Mouse (Mus musculus) lung, embryonic 14.5 days (tissue): ENCODE data around the gene Kcns1. TPM values are rescaled to one million over a fixed set of nuclear protein-coding genes. Genes with fewer than 3 reads are reported as not detected.
A peak's percentile ranks its signal among the peaks of the same experiment; 100 is the strongest.

Source experiments
- ATAC-seq: fragments of 200-750 bp; cut with Nextera tagmentation; 2 replicates; pipeline ENCODE4 v1.8.0; 2017; ENCODE audit warnings: mild to moderate bottlenecking, moderate TSS enrichment, moderate library complexity; ENCODE audit not compliant: insufficient read depth
- DNase-seq: peaks from one replicate; pipeline ENCODE4 v3.0.0-alpha.2; 2015
- H3K27ac ChIP-seq: fragments of 300-500 bp; sonication (generic); 2 replicates; pipeline ENCODE4 v1.5.1; 2014; ENCODE audit warnings: low read depth, mild to moderate bottlenecking, moderate library complexity
- H3K27me3 ChIP-seq: fragments of 300-500 bp; sonication (generic); 2 replicates; pipeline ENCODE4 v1.6.1; 2014; ENCODE audit warnings: low read length, control low read depth; ENCODE audit not compliant: insufficient read depth
- H3K36me3 ChIP-seq: fragments of 300-500 bp; sonication (generic); 2 replicates; pipeline ENCODE4 v1.6.1; 2014; ENCODE audit warnings: control low read depth; ENCODE audit not compliant: insufficient read depth
- H3K4me1 ChIP-seq: fragments of 300-500 bp; sonication (generic); 2 replicates; pipeline ENCODE4 v1.6.1; 2014; ENCODE audit warnings: antibody characterized with exemption, control low read depth; ENCODE audit not compliant: insufficient read depth
- H3K4me2 ChIP-seq: fragments of 300-500 bp; sonication (generic); 2 replicates; pipeline ENCODE4 v1.6.1; 2014; ENCODE audit warnings: mild to moderate bottlenecking
- H3K4me3 ChIP-seq: fragments of 300-500 bp; sonication (generic); 2 replicates; pipeline ENCODE4 v1.5.1; 2014; ENCODE audit warnings: low read depth, low read length
- H3K9ac ChIP-seq: fragments of 300-500 bp; sonication (generic); 2 replicates; pipeline ENCODE4 v1.6.1; 2014
- H3K9me3 ChIP-seq: fragments of 300-500 bp; sonication (generic); 2 replicates; pipeline ENCODE4 v1.6.1; 2016; ENCODE audit warnings: low read depth, low read length, control low read depth
- CTCF ChIP-seq: IDR thresholded peaks from 2 replicates; pipeline ENCODE4 v1.5.1; 2016; ENCODE audit warnings: antibody characterized with exemption, low read depth
- WGBS: fragments of 180-500 bp; shearing (Covaris S2); extraction: QIAGEN DNeasy Blood & Tissue Kit; methylation state at CpG from one replicate; pipeline ENCODE4 v1.1.7; 2014; 5-methylcytosine and 5-hydroxymethylcytosine counted together
- polyA plus RNA-seq: library from polyadenylated mRNA; unstranded; fragments of >200 nt; fragmentation: Nextera tagmentation; extraction: Ambion mirVana; gene quantifications from 2 replicates; pipeline ENCODE4 v1.2.1, GENCODE M21; 2014

Gene Kcns1
- polyA plus RNA-seq, 1 experiment from 2014 or later: not detected

- Histone ChIP-seq H3K9me3 (no peaks in the 10 kb centered on the region), H3K36me3 (peaks cover 34% of the 10 kb centered on the region; the same call in 1 of the 2 replicates), H3K4me3 (no peak overlapping the region), H3K4me2 (no peak overlapping the region), H3K4me1 (no peaks in the 10 kb centered on the region), H3K27ac (no peak overlapping the region), H3K9ac (no peak overlapping the region), H3K27me3 (no peaks in the 10 kb centered on the region)
- DNase-seq: peak; percentile 58
- 73% methylated on average over 13 of the region's 13 CpGs for WGBS
- TF ChIP-seq CTCF: peak; percentile 52
- ATAC-seq: no peak
These were observed 44.4 kb downstream of the Kcns1 start for GRCm38 (mm10) chr2:164126533-164126955.

DNA sequence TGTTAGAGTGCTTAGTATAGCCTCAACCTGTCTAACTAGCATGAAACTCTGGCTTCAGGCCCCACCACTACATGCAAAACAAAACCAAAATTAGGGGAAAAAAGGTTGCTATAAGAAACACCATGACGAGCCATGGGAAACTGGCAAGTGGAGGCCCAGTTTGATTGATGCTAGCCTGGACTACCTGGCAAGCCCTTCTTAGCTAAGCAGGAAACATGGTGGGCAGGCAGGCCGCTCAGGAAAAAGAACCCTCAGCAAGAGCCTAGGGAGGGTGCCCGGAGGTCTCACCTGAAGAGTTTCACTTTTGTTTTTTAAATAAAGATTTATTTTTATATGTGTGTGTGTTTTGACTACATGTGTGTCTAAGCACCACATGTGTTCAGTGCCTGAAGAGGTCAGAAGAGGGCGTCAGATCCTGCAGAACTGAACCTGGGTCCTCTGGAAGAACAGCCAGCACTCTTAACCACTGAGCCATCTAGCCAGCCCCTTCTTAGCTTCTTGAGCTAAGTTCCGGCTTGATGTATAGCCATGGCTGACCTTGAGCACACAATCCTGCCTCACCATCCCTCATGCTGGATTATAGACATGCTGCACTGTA is 47.6 kb downstream of the Kcns1 start:
- H3K27ac ChIP-seq: no peak overlapping the region
- 69% methylated on average over 5 of the region's 5 CpGs for WGBS
- H3K27me3 ChIP-seq: no peaks in the 10 kb centered on the region
- no peak overlapping the region for H3K9ac ChIP-seq
- no peak overlapping the region for H3K4me3 ChIP-seq
- no peak for DNase-seq
- peaks cover 48% of the 10 kb centered on the region for H3K36me3 ChIP-seq
- no peak for ATAC-seq
- no peaks in the 10 kb centered on the region for H3K9me3 ChIP-seq
- no peak for TF ChIP-seq CTCF
- no peaks in the 10 kb centered on the region for H3K4me1 ChIP-seq
- no peak overlapping the region for H3K4me2 ChIP-seq

DNA sequence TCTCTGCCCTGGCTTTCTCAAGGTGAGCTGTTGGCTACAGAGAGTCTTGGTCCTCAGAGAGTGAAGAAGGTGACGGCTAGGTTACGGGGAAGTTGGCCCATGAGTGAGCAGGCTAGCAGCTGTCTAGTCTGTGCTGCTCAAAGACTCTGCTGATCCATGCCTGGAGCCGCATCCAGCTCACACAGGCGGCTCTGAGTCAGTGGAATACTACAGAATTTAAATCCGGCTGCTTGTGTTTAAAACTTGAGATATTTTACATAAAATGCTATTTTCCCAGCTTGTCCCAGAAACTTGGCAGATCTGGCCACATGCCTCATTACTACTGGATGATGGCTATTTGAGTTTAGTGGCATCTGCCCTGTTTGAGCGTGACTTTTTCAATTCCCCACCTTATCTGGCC is 51.4 kb downstream of the Kcns1 start:
- Histone ChIP-seq H3K4me2 (no peak overlapping the region), H3K27ac (no peak overlapping the region), H3K9ac (no peak overlapping the region), H3K27me3 (no peaks in the 10 kb centered on the region), H3K4me1 (no peaks in the 10 kb centered on the region), H3K4me3 (no peak overlapping the region), H3K9me3 (no peaks in the 10 kb centered on the region), H3K36me3 (peaks cover 43% of the 10 kb centered on the region)
- ATAC-seq (no peak), DNase-seq (no peak)
- TF ChIP-seq CTCF: no peak
- WGBS: 91% methylated on average over 6 of the region's 6 CpGs

DNA sequence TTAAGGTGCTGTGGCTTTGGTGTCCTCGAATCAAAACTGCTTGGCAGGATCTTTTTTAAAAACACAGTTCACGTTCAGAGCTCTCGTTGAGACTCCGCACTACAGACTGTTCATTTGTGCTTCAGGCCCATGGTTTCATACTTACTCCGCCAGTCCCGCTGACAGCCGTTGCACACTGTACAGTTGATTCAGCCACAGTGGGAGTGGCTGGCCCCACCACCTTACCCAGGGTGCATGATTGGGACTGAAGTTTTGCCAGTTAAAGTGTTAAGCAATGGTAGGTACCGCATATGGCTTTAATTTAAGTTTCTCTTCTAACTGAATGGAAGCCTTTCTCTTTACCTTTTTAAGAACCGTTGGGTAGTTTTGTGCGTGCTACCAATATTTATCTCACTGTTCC is 55.4 kb downstream of the Kcns1 start:
- H3K27ac ChIP-seq: no peak overlapping the region
- no peak for TF ChIP-seq CTCF
- DNase-seq (no peak), ATAC-seq (no peak)
- H3K4me2 ChIP-seq: no peak overlapping the region
- no peak overlapping the region for H3K9ac ChIP-seq
- H3K27me3 ChIP-seq: no peaks in the 10 kb centered on the region
- peaks cover 26% of the 10 kb centered on the region for H3K36me3 ChIP-seq
- WGBS: 81% methylated on average over 10 of the region's 10 CpGs
- no peaks in the 10 kb centered on the region for H3K4me1 ChIP-seq
- H3K9me3 ChIP-seq: no peaks in the 10 kb centered on the region
- no peak overlapping the region for H3K4me3 ChIP-seq

GRCm38 (mm10) chr2:164114051-164114450 is 56.9 kb downstream of the Kcns1 start:
- no peaks in the 10 kb centered on the region for H3K4me1 ChIP-seq
- ATAC-seq: no peak
- no peak for DNase-seq
- H3K27ac ChIP-seq: no peak overlapping the region
- H3K4me2 ChIP-seq: no peak overlapping the region
- TF ChIP-seq CTCF: no peak
- H3K9me3 ChIP-seq: no peaks in the 10 kb centered on the region
- no peak overlapping the region for H3K9ac ChIP-seq
- peaks cover 18% of the 10 kb centered on the region for H3K36me3 ChIP-seq
- 86% methylated on average over 6 of the region's 6 CpGs for WGBS
- H3K27me3 ChIP-seq: no peaks in the 10 kb centered on the region
- no peak overlapping the region for H3K4me3 ChIP-seq

Other genes with a start within 250 kb of the Kcns1 start
- 316 and 319 TPM in 2 replicates for gene Ywhab, start 176.2 kb downstream of the Kcns1 start, polyA plus RNA-seq
- gene Pabpc1l, start 145.7 kb downstream of the Kcns1 start, polyA plus RNA-seq: 1.1 and 1.8 TPM in 2 replicates
- gene Stk4, start 100.8 kb downstream of the Kcns1 start, polyA plus RNA-seq: 30.7 and 33.7 TPM in 2 replicates
- 54.2 and 54.4 TPM in 2 replicates for gene Tomm34, start 99.9 kb downstream of the Kcns1 start, polyA plus RNA-seq
- gene Wfdc5, start 11.6 kb upstream of the Kcns1 start, polyA plus RNA-seq: not detected in 2 replicates
- not detected in 2 replicates for gene Wfdc12, start 19.5 kb upstream of the Kcns1 start, polyA plus RNA-seq
- not detected in 2 replicates for gene Wfdc15a, start 29.0 kb upstream of the Kcns1 start, polyA plus RNA-seq
- not detected in 2 replicates for gene Wfdc15b, start 50.5 kb upstream of the Kcns1 start, polyA plus RNA-seq
- gene Svs2, start 67.4 kb upstream of the Kcns1 start, polyA plus RNA-seq: not detected in 2 replicates
- gene Svs3b, start 85.5 kb upstream of the Kcns1 start, polyA plus RNA-seq: not detected in 2 replicates
- not detected in 2 replicates for gene Svs4, start 107.3 kb upstream of the Kcns1 start, polyA plus RNA-seq
- not detected in 2 replicates for gene Svs3a, start 118.2 kb upstream of the Kcns1 start, polyA plus RNA-seq
- not detected in 2 replicates for gene Svs6, start 145.6 kb upstream of the Kcns1 start, polyA plus RNA-seq
- gene Svs5, start 161.6 kb upstream of the Kcns1 start, polyA plus RNA-seq: not detected in 2 replicates
- 0.73 and 0.86 TPM in 2 replicates for gene Slpi, start 218.0 kb upstream of the Kcns1 start, polyA plus RNA-seq
- gene Rbpjl, start 232.0 kb upstream of the Kcns1 start, polyA plus RNA-seq: 4.9 and 5.1 TPM in 2 replicates
- gene Matn4, start 234.0 kb upstream of the Kcns1 start, polyA plus RNA-seq: 5.5 and 6.7 TPM in 2 replicates